ENCODE assay signal across 9 mouse cellular contexts in the genomic region with DNA sequence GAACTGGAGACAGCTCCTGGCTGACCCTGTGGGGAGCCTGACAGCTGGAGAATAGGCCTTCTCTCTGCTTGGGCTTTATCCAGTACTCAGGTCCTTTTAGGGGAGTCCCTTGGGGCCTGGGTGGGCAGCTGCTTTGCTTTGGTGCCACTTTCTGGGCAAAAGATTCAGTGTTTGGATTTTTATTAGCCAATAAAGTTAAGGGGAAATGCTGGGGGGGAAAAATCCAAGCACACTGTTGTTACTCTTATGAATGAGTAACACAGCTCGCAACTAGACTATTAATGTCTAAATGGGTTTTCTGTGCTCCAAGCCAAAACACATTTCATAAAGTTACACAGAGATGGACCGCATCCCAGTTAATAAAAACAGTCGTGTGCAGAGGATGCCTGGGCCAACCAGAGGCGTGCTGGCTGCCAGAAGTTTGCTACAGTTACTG.
DNase-seq lines count a peak whose midpoint lies in the region; ATAC-seq lines count a peak whose summit lies in the region.
"Had no signal": no experiment of that assay in that cellular context is flagged by ENCODE, and none has a peak within 500 bp of the region (broad histone marks: within the 10 kb centered on the region; RNA-seq: fewer than 3 reads in every experiment).

No protein-coding gene starts in this region.

- H3K9ac ChIP-seq in kidney, embryonic 14.5 days (ENCODE audit: low read depth, low read length): no peak overlapping the region
- no peak overlapping the region for H3K9ac ChIP-seq in lung, embryonic 15.5 days
- H3K9ac ChIP-seq: midbrain, embryonic 12.5 days had no signal

- H3K4me2 ChIP-seq in kidney, embryonic 14.5 days (replicated peaks; ENCODE audit: low read depth, low read length): no peak overlapping the region
- H3K4me2 ChIP-seq in lung, embryonic 15.5 days: no peak overlapping the region
- H3K4me2 ChIP-seq: midbrain, embryonic 12.5 days had no signal

- 79% methylated on average over 4 of the region's 4 CpGs for WGBS in kidney, embryonic 14.5 days
- 48% methylated on average over 4 of the region's 4 CpGs for WGBS in lung, embryonic 15.5 days

- no peaks in the 10 kb centered on the region for H3K27me3 ChIP-seq in kidney, embryonic 14.5 days (ENCODE audit: control insufficient read depth, insufficient read depth, low read length)
- no peaks in the 10 kb centered on the region for H3K27me3 ChIP-seq in lung, embryonic 15.5 days
- H3K27me3 ChIP-seq: midbrain, embryonic 12.5 days had no signal

- no peaks in the 10 kb centered on the region for H3K9me3 ChIP-seq in kidney, embryonic 14.5 days (ENCODE audit: control insufficient read depth, low read length)
- no peaks in the 10 kb centered on the region for H3K9me3 ChIP-seq in lung, embryonic 15.5 days
- H3K9me3 ChIP-seq: midbrain, embryonic 12.5 days had no signal

- H3K4me3 ChIP-seq in kidney, embryonic 14.5 days (ENCODE audit: low read length): no peak overlapping the region
- no peak overlapping the region for H3K4me3 ChIP-seq in lung, embryonic 15.5 days
- H3K4me3 ChIP-seq: midbrain, embryonic 12.5 days had no signal

- DNase-seq in cerebellum, adult 9-10 months: peak; percentile 22
- no peak for DNase-seq in cerebellum, adult 8-10 months
- DNase-seq in kidney, postnatal 14 days: peak; percentile 35
- peak; percentile 54 for DNase-seq in gastrocnemius, adult 18-20 months (ENCODE audit: low spot score)
- DNase-seq in thymus, postnatal 25 days: no peak

- H3K36me3 ChIP-seq in kidney, embryonic 14.5 days (ENCODE audit: control insufficient read depth, insufficient read depth, low read length): no peaks in the 10 kb centered on the region
- H3K36me3 ChIP-seq in lung, embryonic 15.5 days: no peaks in the 10 kb centered on the region
- H3K36me3 ChIP-seq: midbrain, embryonic 12.5 days had no signal

- no peak for ATAC-seq in kidney, embryonic 14.5 days (ENCODE audit: low FRiP score, low TSS enrichment)
- ATAC-seq in lung, embryonic 15.5 days (ENCODE audit: borderline replicate concordance, extremely low read depth, low FRiP score, low TSS enrichment): peak; percentile 87
- ATAC-seq in frontal cortex, adult (ENCODE audit: low TSS enrichment): no peak

- no peaks in the 10 kb centered on the region for H3K4me1 ChIP-seq in kidney, embryonic 14.5 days (ENCODE audit: control insufficient read depth, insufficient read depth, low read length)
- H3K4me1 ChIP-seq in lung, embryonic 15.5 days: no peaks in the 10 kb centered on the region
- H3K4me1 ChIP-seq: midbrain, embryonic 12.5 days had no signal

- no peak overlapping the region for H3K27ac ChIP-seq in kidney, embryonic 14.5 days (ENCODE audit: low read depth, low read length)
- peak overlapping the region; percentile 43 for H3K27ac ChIP-seq in lung, embryonic 15.5 days
- H3K27ac ChIP-seq: midbrain, embryonic 12.5 days had no signal

Comparison
In these comparisons a context has a peak if more than half of its experiments do, and no peak if none do; other contexts are left out.
1. DNase-seq: peak in cerebellum, adult 9-10 months (single experiment), kidney, postnatal 14 days (single experiment) and gastrocnemius, adult 18-20 months (single experiment); none in cerebellum, adult 8-10 months (single experiment) and thymus, postnatal 25 days (single experiment).